Mouse (Mus musculus) B cell, adult 2 months (primary cell): ENCODE data around the gene Ttc7.

ENCODE experiments used
- DNase-seq, 2 experiments: peaks; one replicate each; pipeline ENCODE4 v3.0.0; 2022

Gene Ttc7

GRCm38 (mm10) chr17:87343060-87343703 is 60.5 kb downstream of the Ttc7 start:
- DNase-seq: no peak

DNA sequence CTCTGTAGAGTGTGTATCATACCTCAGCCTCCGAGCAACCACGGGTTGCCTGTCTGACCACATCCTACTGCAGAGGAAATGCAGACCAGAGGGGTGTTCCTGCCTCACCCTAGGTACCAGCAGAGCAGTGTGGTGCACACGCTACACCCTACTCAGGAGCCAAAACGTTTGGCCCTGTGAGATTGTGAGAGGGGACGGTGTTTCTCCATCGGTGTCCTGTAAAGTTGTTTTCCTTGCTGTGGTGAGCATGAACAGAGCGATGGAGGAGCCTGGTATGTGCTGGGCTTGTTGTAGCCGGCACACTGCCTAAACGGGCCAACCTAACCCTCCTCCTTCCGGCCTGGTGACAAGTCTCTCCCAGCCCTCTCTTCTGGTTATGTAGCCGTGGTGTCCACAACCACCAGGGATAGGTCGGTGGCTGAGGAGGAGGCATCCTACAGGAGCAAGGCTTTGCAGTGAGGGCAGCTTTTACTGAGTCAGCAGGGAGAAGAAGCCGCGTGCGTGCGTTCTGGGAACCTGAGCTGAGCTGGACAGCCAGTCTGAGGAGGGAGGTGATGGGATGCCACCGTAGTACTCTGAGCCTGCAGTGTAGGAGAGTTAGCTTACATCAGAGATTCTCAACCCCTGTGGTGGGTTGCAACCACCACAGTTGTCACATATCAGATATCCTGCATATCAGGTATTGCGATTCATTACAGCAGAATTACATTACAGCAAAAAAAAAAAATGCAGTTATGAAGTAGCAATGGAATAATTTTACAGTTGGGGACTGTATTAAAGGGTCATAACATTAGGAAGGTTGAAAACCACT is 62.0 kb downstream of the Ttc7 start:
- peak; percentile 36 to 39 for DNase-seq

GRCm38 (mm10) chr17:87345252-87345593 is 62.5 kb downstream of the Ttc7 start:
- DNase-seq: no peak

DNA sequence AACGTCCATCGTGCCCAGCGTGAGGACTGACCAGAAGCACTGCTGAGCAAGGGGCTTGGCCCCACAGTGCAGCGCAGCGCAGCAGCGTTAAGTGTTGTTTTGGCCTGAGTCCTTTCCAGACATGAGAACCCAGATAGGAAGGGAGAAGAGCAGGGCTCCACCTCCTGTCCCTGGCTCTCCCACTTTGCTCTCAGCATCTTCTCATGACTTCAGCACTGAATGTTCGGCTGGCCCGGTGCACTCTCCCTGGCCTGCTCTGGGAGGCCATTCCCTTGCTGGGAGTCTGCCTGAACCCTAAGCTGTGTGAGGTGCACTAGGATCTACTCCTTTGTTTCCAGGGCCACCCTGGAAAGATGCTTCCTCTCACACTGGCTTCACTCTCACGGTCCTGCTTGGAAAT is 65.7 kb downstream of the Ttc7 start:
- DNase-seq: no peak

DNA sequence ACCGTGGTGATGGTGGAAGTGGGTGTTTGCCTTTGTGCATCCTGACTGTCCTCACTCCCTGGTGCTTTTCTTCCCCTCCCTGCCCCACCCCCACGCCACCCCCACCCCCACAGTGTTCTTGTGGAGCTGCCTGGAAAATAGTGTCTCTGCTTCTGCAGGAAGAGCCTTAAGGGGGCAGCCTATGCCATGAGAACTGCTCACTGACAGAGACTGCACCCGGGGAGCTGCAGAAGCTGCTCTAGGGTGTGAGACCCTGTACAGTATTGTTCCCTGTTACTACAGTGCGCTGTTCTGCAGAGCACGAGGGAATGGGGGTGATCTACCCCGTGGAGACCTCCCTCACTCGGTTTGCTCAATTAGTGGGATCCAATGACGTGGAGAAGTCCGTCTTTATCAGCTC is 66.4 kb downstream of the Ttc7 start:
- DNase-seq: no peak

GRCm38 (mm10) chr17:87349575-87349974 is 66.9 kb downstream of the Ttc7 start:
- no peak for DNase-seq

- no peak for DNase-seq
These were observed 68.0 kb downstream of the Ttc7 start for GRCm38 (mm10) chr17:87350471-87351240.

GRCm38 (mm10) chr17:87351241-87352105 is 68.8 kb downstream of the Ttc7 start:
- no peak for DNase-seq

DNA sequence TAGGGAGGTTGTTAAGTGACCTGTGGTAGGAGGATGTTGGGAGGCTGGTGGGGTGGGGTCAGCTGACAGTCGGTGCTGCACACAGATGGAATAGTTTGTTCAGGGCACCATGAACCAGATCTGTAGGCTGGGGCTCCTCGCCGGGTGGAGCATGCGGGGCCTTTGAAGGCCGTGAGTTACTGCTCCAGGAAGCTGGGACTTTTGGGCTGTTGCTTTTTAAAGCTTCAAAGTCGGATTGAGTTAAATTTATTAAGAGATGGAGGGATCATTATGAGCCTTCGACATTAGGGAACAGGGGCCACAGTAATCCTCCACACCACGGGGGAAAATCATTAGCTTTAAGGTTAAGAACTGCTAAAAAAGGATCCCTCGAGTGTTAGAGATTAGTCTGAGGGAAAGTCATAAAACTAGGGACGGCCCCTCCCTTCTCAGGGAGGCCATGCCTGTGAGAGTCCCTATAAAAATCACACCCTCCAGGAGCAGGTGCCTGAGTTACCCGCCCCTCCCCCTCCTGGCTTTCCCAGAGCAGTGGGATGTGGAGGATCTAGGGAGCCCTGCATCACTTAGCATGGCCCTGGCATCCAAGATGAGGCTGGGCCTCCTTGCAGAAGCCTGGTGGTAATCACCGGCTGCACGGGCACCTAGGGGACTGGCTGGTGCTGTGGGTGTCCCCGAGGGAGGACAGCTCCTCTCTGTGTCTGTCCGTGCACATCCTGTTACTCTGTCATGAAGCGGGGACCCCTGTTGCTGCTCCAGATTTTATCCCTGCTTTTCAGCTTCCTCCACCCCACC is 69.6 kb downstream of the Ttc7 start:
- DNase-seq: no peak

- DNase-seq: no peak
These were observed 70.2 kb downstream of the Ttc7 start for GRCm38 (mm10) chr17:87352898-87353225.

GRCm38 (mm10) chr17:87353745-87354320 is 71.1 kb downstream of the Ttc7 start:
- no peak for DNase-seq

DNA sequence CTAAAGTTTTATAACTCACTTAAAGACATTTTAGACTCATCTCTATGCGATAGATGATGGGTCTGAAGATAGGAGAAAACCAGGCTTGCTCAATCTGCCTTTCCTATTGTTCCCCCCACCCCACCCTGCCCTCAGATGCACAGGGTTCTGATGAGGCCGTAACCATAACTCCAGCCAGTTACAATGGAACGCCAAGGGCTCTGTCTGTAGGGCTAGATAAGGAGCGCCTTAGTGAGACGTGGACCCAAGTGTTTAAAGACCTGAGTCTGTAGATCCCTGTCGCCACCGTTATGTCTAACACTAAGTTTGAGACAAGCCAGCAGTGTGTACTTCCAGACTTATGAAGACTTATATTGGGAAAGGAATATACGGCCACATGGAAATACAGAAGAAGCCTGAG is 72.8 kb downstream of the Ttc7 start:
- no peak for DNase-seq

- no peak for DNase-seq
These were observed 73.6 kb downstream of the Ttc7 start for GRCm38 (mm10) chr17:87356261-87356660.

DNA sequence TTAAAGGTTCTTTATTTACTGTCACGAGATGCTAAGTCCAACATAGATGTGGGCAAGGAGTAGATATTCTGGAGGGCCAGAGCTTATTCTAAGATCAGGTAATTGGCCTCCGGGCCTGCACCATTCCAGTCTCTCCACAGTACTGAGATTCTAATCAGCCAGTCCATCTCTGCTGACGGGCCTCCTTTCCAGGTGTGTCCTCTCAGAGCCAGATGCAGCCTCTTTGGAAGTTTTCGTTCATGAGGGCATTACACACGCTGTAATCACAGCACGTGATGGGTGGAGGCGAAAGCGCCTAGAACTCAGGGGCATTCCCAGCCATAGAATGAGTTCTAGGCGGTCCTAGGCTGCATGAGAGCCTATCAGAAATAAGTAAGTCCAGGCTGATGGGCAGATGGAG is 74.8 kb downstream of the Ttc7 start:
- no peak for DNase-seq

DNA sequence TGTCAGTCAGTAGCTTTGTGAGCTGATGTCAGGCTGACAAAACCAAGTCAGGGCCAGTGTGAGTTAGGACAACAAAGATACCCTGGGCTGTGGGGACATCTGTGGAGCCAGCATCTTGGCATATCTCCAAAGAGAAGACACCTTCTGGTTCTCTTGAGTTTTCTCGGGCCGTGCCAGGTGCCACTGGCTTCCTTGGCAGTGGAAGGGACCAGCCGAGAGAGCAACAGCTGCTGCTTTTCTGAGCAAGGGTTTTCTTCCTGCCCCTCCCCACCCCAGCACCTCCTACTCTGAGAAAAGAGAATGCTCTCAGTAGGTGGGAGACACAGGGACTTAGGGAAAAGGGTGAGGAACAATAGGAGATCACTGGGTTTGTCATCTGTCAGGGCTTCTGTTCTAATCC is 78.4 kb downstream of the Ttc7 start:
- DNase-seq: no peak

- no peak for DNase-seq
These were observed 81.4 kb downstream of the Ttc7 start for GRCm38 (mm10) chr17:87364108-87364507.

GRCm38 (mm10) chr17:87365268-87365667 is 82.6 kb downstream of the Ttc7 start:
- DNase-seq: no peak

DNA sequence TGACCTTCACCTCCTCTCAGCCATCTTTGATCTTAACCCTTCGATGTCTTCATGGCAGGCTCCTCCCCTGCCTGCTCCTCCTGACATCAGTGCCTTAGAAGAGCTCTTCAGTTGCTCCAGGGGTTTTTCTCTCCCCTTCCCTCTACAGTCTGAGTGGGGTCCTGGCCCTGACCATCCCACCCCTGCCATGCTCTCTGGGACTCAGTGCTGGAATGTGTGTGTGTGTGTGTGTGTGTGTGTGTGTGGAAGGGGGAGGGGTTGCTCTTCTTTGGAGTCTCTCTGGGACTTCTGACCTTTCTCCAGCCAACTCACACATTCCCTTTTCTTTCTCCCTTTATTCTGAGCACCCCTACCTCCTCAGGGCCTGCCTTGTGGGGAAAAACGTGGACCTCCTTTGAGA is 83.8 kb downstream of the Ttc7 start:
- DNase-seq: no peak

DNA sequence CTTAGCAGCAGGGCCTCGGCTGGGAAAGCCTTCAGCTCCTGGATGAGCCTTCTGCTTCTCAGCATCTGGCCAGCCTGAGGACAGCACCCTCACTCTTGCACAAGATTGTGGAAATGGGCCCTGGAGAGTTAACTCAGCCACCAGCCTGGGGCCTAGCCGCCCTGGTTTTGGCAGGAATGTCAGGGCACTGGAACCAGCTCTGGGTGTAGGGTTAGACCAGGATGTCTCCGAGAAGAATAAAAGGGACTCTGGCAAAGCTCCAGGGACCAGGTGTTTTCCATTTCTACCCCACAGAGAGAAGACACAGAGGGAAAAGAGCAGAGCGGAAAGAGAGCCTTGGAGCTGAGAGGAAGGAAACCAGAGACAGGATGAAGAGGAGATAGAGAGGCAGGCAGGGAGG is 84.5 kb downstream of the Ttc7 start:
- DNase-seq: no peak

DNA sequence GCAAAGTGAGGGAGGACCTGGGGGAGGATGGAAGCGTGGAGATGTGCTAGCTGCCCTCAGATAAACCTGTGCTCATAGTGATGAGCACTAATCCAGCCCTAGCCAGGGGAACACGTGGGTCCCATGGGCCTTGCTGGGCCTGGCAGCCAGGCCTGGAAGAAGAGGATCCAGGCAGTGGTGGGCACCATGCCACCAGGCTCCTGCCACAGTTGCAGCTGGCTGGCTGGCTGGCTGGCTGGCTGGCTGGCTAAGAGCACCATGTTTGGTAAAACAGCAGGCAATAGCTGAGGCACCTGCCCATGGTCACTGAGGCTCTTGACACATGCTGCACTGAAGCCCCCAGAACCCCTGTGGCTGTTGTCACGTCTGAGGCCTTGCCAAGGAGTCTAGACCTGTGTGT is 85.0 kb downstream of the Ttc7 start:
- DNase-seq: no peak

- no peak for DNase-seq
These were observed 85.8 kb downstream of the Ttc7 start for GRCm38 (mm10) chr17:87368481-87368880.

GRCm38 (mm10) chr17:87369270-87369759 is 86.6 kb downstream of the Ttc7 start:
- no peak for DNase-seq
